Mouse (Mus musculus): ENCODE results near the gene Tpra1.

Gene Tpra1

DNA sequence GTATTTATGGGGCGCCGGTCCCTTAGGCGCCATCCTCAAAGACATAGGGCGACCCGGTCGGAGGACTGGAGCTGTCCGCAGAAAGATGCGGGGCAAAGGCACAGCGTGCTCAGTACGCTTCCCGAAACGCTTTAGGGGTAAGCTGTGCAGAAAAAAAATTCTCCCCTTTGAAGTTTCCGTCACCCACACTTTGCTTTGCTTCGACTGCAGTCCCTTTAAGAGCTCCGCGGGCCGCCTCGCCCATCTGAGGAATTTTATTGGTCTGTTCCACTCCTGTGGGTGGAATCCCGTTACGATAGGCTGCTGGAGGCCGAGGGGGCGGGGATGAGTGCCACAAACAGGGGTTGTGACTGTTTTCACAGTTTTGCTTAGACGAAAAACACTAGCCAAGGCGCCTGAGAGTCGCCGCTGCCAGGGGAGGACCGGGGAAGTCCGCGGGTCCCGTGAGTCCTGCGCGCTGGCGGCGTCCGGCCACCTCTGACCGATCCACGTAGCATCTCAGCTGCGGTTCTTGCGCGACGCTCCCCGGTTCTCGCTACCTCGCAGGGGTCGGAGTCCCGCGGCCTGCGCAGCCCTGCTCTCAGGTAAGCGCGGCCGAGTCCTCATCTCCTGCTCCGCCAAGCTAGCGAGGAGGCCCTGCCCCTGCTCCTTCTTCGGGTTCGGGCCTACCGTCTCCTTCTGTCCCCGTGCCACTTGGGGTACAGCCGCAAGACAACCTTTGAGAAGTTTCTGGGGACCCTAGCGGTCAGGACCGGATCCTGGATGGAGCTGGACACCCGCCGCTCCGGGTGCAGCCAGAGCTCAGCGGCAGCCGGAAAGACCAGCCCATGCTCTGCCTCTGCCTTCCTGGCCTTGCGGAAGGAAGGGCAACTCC, at the start of gene Tpra1:
Gene Tpra1, plus strand, starts transcription at position 305 of the 874 bp plus-strand sequence.
- CTCF ChIA-PET = no interaction called here

GRCm38 (mm10) chr6:88854509-88854908, 47.5 kb upstream of the Tpra1 start:
- CTCF ChIA-PET = interaction anchor here (1.3 kb wide), 1 partner anchor 26 kb away, joined by 3 read pairs; no protein-coding TSS in a partner anchor

- CTCF ChIA-PET = no interaction called here
These were observed 46.4 kb upstream of the Tpra1 start for GRCm38 (mm10) chr6:88855636-88856035.

DNA sequence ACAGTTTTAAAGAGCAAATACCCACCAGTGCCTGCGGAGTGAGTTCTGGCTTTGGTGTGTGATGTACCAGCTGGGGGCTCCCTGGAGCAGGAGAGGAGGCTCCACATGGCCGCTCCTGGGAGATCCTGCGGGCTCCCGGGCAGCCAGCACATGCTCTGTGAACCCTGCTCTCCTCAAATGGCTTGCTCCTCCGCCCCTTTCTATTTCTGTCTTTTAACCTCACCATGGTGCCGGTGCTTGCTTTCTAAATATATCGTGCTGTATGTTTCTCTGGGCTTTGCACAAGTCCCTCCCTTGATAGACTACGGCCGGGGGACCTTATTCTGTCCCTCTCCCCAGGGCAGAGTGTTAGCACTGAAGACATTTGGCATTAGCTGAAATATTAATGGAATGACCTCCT, 44.8 kb upstream of the Tpra1 start:
- CTCF ChIA-PET = no interaction called here

GRCm38 (mm10) chr6:88857830-88858229, 44.2 kb upstream of the Tpra1 start:
- CTCF ChIA-PET = no interaction called here

GRCm38 (mm10) chr6:88858341-88858740, 43.7 kb upstream of the Tpra1 start:
- CTCF ChIA-PET = no interaction called here

- CTCF ChIA-PET = no interaction called here
These were observed 41.1 kb upstream of the Tpra1 start for GRCm38 (mm10) chr6:88860914-88861313.

DNA sequence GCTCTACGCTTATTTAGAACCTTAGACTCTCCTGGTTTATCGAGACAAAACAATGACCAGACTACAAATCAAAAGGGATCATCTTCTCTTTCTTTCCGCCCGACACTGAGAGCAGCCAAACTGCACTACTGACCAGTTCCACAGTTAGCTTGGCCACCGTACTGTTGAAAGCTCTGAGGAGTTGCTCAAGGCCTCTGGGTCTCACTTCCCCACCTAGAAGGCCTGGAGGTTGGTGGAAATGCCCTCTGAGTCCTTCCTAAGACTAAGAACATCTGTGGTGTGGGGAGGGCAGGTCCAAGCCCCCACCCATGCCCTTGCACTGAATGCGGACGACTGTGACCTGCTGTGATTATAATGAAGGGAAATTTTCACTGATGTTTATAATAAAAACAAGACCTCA, 36.3 kb upstream of the Tpra1 start:
- CTCF ChIA-PET = no interaction called here

GRCm38 (mm10) chr6:88869459-88869858, 32.6 kb upstream of the Tpra1 start:
- CTCF ChIA-PET = no interaction called here

DNA sequence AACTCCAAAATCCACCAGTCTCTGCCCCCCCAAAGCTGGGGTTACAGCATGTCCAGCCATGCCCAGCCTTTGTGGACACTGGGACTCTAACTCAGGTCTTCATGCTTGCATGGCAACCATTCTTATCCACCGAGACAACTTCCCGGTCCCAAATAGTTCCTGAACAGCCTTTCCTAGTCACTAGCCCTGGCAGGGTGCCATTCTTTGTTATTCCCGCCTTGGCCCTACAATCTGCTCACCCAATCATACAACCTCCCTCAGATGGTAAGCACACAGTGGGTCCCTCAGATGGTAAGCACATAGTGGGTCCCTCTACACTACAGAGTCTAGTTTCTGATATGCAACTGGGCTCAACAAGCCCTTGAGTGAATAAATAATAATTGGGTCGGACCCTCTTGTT, 31.5 kb upstream of the Tpra1 start:
- CTCF ChIA-PET = no interaction called here

DNA sequence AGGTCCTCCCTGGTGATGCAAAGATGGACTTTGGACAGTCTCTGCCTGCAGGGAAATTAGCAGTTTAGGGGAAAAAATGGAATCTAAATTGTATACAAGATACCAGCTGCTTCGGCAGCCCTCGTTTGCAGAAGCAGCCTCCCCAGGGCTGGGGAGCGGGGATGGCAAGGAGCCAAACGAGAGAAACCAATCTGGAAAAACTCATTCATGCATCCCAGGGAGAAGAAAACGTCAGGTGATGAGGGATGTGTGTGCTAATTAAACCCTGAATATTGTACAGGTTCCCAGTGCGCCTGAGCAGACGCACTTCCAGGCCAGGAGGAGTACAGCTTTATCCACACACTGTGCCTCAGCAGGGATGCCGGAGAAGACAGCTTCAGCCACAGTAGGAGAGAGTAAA, 30.5 kb upstream of the Tpra1 start:
- CTCF ChIA-PET = no interaction called here

- CTCF ChIA-PET = no interaction called here
These were observed 29.2 kb upstream of the Tpra1 start for GRCm38 (mm10) chr6:88872811-88873210.

DNA sequence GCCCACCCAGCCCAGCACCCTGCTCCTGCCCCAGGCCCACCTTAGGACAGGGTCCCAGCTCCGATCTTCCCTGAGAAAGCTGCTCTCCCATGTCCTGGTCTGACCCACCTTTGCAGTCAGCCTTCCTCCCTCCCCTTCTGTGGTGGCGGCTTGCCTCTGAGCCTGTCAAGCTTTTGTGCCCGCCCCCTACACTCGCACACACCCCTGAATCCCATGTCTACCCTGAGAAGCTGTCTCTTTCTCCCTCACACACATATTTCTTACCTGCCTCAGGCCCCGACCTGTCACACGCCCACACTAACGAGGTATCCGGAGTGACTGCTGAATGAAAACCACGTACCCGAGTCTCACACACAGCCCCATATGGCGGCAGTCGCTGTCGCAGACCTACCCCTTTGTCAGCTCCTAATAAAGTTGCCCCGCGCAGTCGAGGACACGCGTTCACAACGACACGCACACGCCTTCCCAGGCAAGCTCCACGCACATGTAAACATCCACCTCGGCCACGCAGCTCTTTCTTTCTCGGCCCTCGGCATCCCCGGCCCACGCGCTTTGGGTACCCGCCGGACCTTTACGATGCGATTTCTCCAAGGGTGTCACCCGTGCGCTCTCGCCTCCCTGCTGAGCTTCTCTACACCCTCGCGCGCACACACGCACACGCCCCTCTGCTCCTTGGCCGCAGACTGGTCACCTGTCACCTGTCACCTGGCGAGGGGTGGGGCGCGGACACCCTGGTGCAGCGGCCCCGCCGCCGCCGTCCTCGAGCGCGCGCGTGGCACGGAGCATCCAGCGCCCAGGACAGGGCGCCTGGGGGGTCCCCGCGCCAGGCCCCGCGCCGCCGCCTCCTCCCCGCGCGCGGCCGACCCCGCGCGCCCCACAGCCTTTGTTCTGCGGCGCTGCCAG, 27.8 kb upstream of the Tpra1 start:
- CTCF ChIA-PET = no interaction called here

DNA sequence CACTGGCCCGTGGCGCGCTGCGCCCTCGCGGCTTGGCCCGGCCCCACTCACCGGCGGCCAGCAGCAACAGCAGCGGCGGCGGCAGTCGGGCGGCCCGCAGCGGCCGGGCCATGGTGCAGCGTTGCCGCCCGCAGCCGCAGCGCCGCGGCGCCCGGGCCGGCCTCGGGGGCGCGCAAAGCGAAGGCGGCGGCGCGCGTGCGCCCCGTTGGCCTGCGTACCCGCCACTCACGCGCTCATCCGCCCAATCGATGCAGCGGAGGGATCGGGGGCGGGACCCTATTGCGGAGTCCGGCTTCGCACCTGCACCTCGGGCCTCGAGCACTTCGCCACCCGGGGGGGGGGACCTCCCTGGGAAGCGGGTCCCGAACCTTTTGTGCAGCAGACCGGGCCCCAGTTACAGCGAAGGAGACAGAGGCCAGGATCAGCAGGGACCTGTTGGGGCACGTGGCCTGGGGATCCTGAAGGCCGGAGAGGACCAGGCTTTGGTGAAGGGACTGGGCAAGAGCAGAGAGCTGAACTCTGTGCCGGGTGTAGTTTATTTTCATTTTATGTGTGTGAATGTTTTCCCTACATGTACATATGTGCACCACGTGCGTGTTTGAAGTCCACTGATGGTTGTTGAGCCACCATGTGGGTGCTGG, 27.1 kb upstream of the Tpra1 start, which contains the start of gene Podxl2:
Gene Podxl2, minus strand, starts transcription at position 177 of the 641 bp plus-strand sequence.
- CTCF ChIA-PET = no interaction called here

- CTCF ChIA-PET = no interaction called here
These were observed 22.6 kb upstream of the Tpra1 start for GRCm38 (mm10) chr6:88879471-88879870.

GRCm38 (mm10) chr6:88881334-88881733, 20.7 kb upstream of the Tpra1 start:
- CTCF ChIA-PET = interaction anchor here (0.6 kb wide), 1 partner anchor 1517 kb away, joined by 4 read pairs; no protein-coding TSS in a partner anchor

DNA sequence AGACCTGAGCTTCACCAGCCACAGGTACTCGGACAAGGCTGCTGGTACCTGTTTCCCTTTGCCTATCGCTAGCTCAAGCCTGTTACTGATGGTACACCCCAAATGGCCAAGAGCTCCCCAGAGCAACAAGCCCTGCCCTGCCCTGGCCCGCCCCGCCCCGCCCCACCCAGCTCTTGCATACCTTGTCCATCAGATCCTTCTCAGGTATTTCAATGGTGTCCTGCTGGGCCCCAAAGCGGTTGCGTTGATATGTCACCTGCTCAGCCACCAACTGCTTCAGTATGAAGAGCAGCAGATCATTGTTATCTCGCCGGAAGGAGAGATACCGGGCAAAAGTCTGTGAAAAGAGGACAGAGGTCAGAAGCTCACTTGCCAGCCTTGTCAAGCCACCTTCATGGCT, 17.9 kb upstream of the Tpra1 start:
- CTCF ChIA-PET = interaction anchor here (0.8 kb wide), 1 partner anchor 22 kb away, joined by 3 read pairs; no protein-coding TSS in a partner anchor

GRCm38 (mm10) chr6:88884690-88885089, 17.4 kb upstream of the Tpra1 start:
- CTCF ChIA-PET = interaction anchor here (0.8 kb wide), 1 partner anchor 22 kb away, joined by 3 read pairs; no protein-coding TSS in a partner anchor

- CTCF ChIA-PET = no interaction called here
These were observed 16.2 kb upstream of the Tpra1 start for GRCm38 (mm10) chr6:88885644-88886416.

GRCm38 (mm10) chr6:88886417-88886967, 15.6 kb upstream of the Tpra1 start:
- CTCF ChIA-PET = no interaction called here
